Mouse (Mus musculus): ENCODE measurements around the gene Olfr8. TPM values are rescaled to one million over a fixed set of nuclear protein-coding genes. Genes with fewer than 3 reads are reported as not detected.
"Not testable (repeated sequence)": the region's sequence is repeated elsewhere in the genome, so short reads cannot be mapped to it uniquely, and the experiment has no call there.

Gene Olfr8
- total RNA-seq (2014; rRNA removed) (not detected in 2 replicates), polyA plus RNA-seq (2015; fragmentation: Nextera tagmentation; extraction: Ambion mirVana) (not detected in 2 replicates)

DNA sequence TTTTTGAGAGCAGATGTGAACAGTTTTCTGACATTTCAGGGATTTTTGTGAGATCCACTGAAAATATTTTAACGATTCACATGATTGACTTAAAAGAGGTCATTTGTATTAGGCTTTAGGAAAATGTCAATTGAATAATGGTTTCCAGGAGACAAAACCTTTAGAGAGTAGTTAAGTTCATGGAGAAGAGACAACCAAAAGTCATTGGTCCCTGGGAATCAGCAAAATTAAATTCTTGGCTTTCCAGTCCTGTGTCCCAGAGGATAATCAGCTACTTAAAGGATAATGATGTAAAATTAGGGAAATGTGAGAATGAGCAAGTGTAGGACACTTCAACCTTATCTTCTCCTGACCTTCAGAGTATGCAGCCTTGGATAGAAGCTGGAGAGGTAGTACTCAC is at the start of gene Olfr8:
TSS of gene Olfr8 (plus strand) at position 301 of the 400 bp plus-strand sequence.
- H3K4me1 ChIP-seq (ENCODE audit: insufficient read depth); H3K36me3 ChIP-seq (ENCODE audit: insufficient read depth); H3K9ac ChIP-seq; DNase-seq; H3K27ac ChIP-seq (ENCODE audit: low read depth, low read length); H3K4me3 ChIP-seq (ENCODE audit: low read depth, low read length); ATAC-seq; H3K4me2 ChIP-seq (ENCODE audit: low read depth); H3K27me3 ChIP-seq (ENCODE audit: insufficient read depth, low read length); H3K9me3 ChIP-seq (ENCODE audit: low read length): not testable (repeated sequence)
- 75% methylated on average over 1 of the region's 1 CpGs for WGBS

DNA sequence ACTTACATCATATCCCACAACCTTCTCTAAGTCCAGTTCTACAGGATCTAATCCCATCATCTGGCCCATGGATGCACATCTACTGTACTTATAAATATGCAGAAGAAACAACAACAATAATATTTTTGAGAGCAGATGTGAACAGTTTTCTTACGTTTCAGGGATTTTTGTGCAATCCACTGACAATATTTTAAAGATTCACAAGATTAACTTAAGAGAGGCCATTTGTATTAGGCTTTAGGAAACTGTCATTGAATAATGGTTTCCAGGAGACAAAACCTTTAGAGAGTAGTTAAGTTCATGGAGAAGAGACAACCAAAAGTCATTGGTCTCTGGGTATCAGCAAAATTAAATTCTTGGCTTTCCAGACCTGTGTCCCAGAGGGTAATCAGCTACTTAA is 37.6 kb upstream of the Olfr8 start, which contains the start of gene Olfr1354:
TSS of gene Olfr1354 (plus strand) at position 301 of the 400 bp plus-strand sequence.
- not testable (repeated sequence) for H3K4me3 ChIP-seq (ENCODE audit: low read depth, low read length); H3K4me2 ChIP-seq (ENCODE audit: low read depth); H3K36me3 ChIP-seq (ENCODE audit: insufficient read depth); H3K9me3 ChIP-seq (ENCODE audit: low read length); ATAC-seq; H3K27ac ChIP-seq (ENCODE audit: low read depth, low read length); DNase-seq; H3K9ac ChIP-seq; H3K4me1 ChIP-seq (ENCODE audit: insufficient read depth); H3K27me3 ChIP-seq (ENCODE audit: insufficient read depth, low read length)
- 81% methylated on average over 1 of the region's 1 CpGs for WGBS

DNA sequence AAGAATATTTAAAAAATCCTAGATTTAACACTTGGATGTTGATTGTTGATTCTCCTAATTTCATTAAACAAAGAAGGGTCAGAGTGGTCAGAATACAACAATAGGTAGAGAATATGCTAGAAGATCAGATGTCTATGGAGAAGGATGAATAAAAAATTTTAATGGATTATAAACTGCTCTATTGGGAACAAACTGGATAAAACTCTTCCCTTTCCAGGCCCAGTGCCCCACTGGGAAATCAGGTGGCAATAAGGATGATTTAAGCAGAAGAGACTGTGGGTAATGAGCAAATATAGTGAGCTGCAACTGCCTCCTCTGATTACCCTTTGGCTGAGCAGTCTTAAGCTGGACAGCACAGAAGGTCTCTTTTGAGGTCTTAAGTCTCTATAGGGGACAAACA is 12.6 kb downstream of the Olfr8 start, which contains the start of gene Olfr1353:
TSS of gene Olfr1353 (plus strand) at position 301 of the 400 bp plus-strand sequence.
- H3K27ac ChIP-seq (ENCODE audit: low read depth, low read length); H3K4me1 ChIP-seq (ENCODE audit: insufficient read depth); H3K4me2 ChIP-seq (ENCODE audit: low read depth); H3K9ac ChIP-seq; H3K36me3 ChIP-seq (ENCODE audit: insufficient read depth); H3K9me3 ChIP-seq (ENCODE audit: low read length); H3K4me3 ChIP-seq (ENCODE audit: low read depth, low read length); ATAC-seq; H3K27me3 ChIP-seq (ENCODE audit: insufficient read depth, low read length); DNase-seq: not testable (repeated sequence)

DNA sequence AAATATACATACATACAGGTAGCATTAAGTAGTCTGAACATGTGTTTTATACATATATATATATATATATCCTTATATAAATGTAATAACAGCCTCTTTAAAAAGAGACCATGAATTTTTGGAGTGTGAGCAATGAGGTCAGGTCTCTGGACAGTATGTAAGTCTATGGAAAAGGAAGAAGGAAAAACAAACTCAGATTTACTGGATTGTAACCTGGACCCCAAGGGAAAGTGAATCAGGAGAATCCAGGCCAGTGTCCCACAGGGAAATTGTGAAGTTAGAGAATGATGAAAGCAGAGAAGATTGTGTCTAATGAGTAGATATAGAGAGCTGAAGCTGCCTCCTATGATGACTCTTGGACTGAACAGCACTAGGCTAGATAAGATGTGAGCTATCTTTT is 30.3 kb downstream of the Olfr8 start, which contains the start of gene Olfr1352:
TSS of gene Olfr1352 (plus strand) at position 301 of the 400 bp plus-strand sequence.
- no peak for TF ChIP-seq CTCF (IDR thresholded peaks at IDR 0.05; ENCODE audit: low read depth)
- H3K36me3 ChIP-seq (ENCODE audit: insufficient read depth): no peaks in the 10 kb centered on the region
- no peak within 1 kb of the TSS for H3K4me3 ChIP-seq (ENCODE audit: low read depth, low read length)
- H3K9ac ChIP-seq: no peak within 1 kb of the TSS
- H3K27me3 ChIP-seq (ENCODE audit: insufficient read depth, low read length): no peaks in the 10 kb centered on the region
- no peak for ATAC-seq
- no peaks in the 10 kb centered on the region for H3K4me1 ChIP-seq (ENCODE audit: insufficient read depth)
- no peak within 1 kb of the TSS for H3K4me2 ChIP-seq (ENCODE audit: low read depth)
- no peak for DNase-seq
- H3K27ac ChIP-seq (ENCODE audit: low read depth, low read length): no peak within 1 kb of the TSS
- H3K9me3 ChIP-seq (ENCODE audit: low read length): no peaks in the 10 kb centered on the region

Other genes with a start within 250 kb of the Olfr8 start
- gene Casp14, start 232.3 kb upstream of the Olfr8 start, total RNA-seq (2014; rRNA removed): not detected in 2 replicates
- gene Casp14, start 232.3 kb upstream of the Olfr8 start, polyA plus RNA-seq (2015; fragmentation: Nextera tagmentation; extraction: Ambion mirVana): not detected in 2 replicates
- not detected in 2 replicates for gene Ccdc105, start 197.6 kb upstream of the Olfr8 start, total RNA-seq (2014; rRNA removed)
- 0.16 and 0.17 TPM in 2 replicates for gene Ccdc105, start 197.6 kb upstream of the Olfr8 start, polyA plus RNA-seq (2015; fragmentation: Nextera tagmentation; extraction: Ambion mirVana)
- 16.6 and 19.1 TPM in 2 replicates for gene Slc1a6, start 170.1 kb upstream of the Olfr8 start, total RNA-seq (2014; rRNA removed)
- 10.7 and 15.5 TPM in 2 replicates for gene Slc1a6, start 170.1 kb upstream of the Olfr8 start, polyA plus RNA-seq (2015; fragmentation: Nextera tagmentation; extraction: Ambion mirVana)
- not detected in 2 replicates for gene Olfr1356, start 98.5 kb upstream of the Olfr8 start, total RNA-seq (2014; rRNA removed)
- gene Olfr1356, start 98.5 kb upstream of the Olfr8 start, polyA plus RNA-seq (2015; fragmentation: Nextera tagmentation; extraction: Ambion mirVana): not detected in 2 replicates
- not detected in 2 replicates for gene Olfr1355, start 75.1 kb upstream of the Olfr8 start, total RNA-seq (2014; rRNA removed)
- not detected in 2 replicates for gene Olfr1355, start 75.1 kb upstream of the Olfr8 start, polyA plus RNA-seq (2015; fragmentation: Nextera tagmentation; extraction: Ambion mirVana)
- not detected in 2 replicates for gene Olfr1354, start 37.5 kb upstream of the Olfr8 start, total RNA-seq (2014; rRNA removed)
- not detected in 2 replicates for gene Olfr1354, start 37.5 kb upstream of the Olfr8 start, polyA plus RNA-seq (2015; fragmentation: Nextera tagmentation; extraction: Ambion mirVana)
- gene Olfr1353, start 12.7 kb downstream of the Olfr8 start, total RNA-seq (2014; rRNA removed): not detected in 2 replicates
- not detected in 2 replicates for gene Olfr1353, start 12.7 kb downstream of the Olfr8 start, polyA plus RNA-seq (2015; fragmentation: Nextera tagmentation; extraction: Ambion mirVana)
- gene Olfr1352, start 30.4 kb downstream of the Olfr8 start, total RNA-seq (2014; rRNA removed): not detected in 2 replicates
- gene Olfr1352, start 30.4 kb downstream of the Olfr8 start, polyA plus RNA-seq (2015; fragmentation: Nextera tagmentation; extraction: Ambion mirVana): not detected in 2 replicates
- gene Olfr1351, start 61.8 kb downstream of the Olfr8 start, total RNA-seq (2014; rRNA removed): not detected in 2 replicates
- not detected in 2 replicates for gene Olfr1351, start 61.8 kb downstream of the Olfr8 start, polyA plus RNA-seq (2015; fragmentation: Nextera tagmentation; extraction: Ambion mirVana)
- not detected in 2 replicates for gene Olfr57, start 78.1 kb downstream of the Olfr8 start, total RNA-seq (2014; rRNA removed)
- 0.21 and 0.39 TPM in 2 replicates for gene Olfr57, start 78.1 kb downstream of the Olfr8 start, polyA plus RNA-seq (2015; fragmentation: Nextera tagmentation; extraction: Ambion mirVana)
- 35.5 and 47.4 TPM in 2 replicates for gene 2610008E11Rik, start 147.0 kb downstream of the Olfr8 start, total RNA-seq (2014; rRNA removed)
- 16.5 and 24.9 TPM in 2 replicates for gene 2610008E11Rik, start 147.0 kb downstream of the Olfr8 start, polyA plus RNA-seq (2015; fragmentation: Nextera tagmentation; extraction: Ambion mirVana)
- gene Vmn2r80, start 198.1 kb downstream of the Olfr8 start, total RNA-seq (2014; rRNA removed): not detected in 2 replicates
- not detected in 2 replicates for gene Vmn2r80, start 198.1 kb downstream of the Olfr8 start, polyA plus RNA-seq (2015; fragmentation: Nextera tagmentation; extraction: Ambion mirVana)